Mouse (Mus musculus) forebrain, embryonic 14.5 days (tissue): ENCODE measurements around the gene Slc39a5. TPM values are rescaled to one million over a fixed set of nuclear protein-coding genes. Genes with fewer than 3 reads are reported as not detected.

Source experiments
- ATAC-seq: fragments of 200-750 bp; cut with Nextera tagmentation; 2 replicates; pipeline ENCODE4 v1.8.0; 2017; ENCODE audit warnings: mild to moderate bottlenecking, moderate library complexity
- DNase-seq: peaks from one replicate; pipeline ENCODE4 v3.0.0-alpha.2; 2015; ENCODE audit warnings: low spot score
- H3K27ac ChIP-seq: fragments of 300-500 bp; sonication (generic); 2 replicates; pipeline ENCODE4 v1.5.1; 2014; ENCODE audit warnings: low read depth, mild to moderate bottlenecking, control low read depth, low read length, moderate library complexity
- H3K27me3 ChIP-seq: fragments of 300-500 bp; sonication (generic); replicated peaks from 2 replicates; pipeline ENCODE4 v1.6.1; 2014; ENCODE audit warnings: low read length, control low read depth, mixed read lengths; ENCODE audit not compliant: control insufficient read depth, insufficient read depth
- H3K36me3 ChIP-seq: fragments of 300-500 bp; sonication (generic); 2 replicates; pipeline ENCODE4 v1.6.1; 2014; ENCODE audit warnings: low read length, control low read depth; ENCODE audit not compliant: control insufficient read depth, insufficient read depth
- H3K4me1 ChIP-seq: fragments of 300-500 bp; sonication (generic); 2 replicates; pipeline ENCODE4 v1.6.1; 2014; ENCODE audit warnings: antibody characterized with exemption, low read length, control low read depth; ENCODE audit not compliant: control insufficient read depth, insufficient read depth
- H3K4me2 ChIP-seq: fragments of 300-500 bp; sonication (generic); 2 replicates; pipeline ENCODE4 v1.6.1; 2014; ENCODE audit warnings: mild to moderate bottlenecking, control low read depth, low read length
- H3K4me3 ChIP-seq: fragments of 300-500 bp; sonication (generic); 2 replicates; pipeline ENCODE4 v1.5.1; 2014; ENCODE audit warnings: low read depth, low read length, control low read depth
- H3K9ac ChIP-seq: fragments of 300-500 bp; sonication (generic); 2 replicates; pipeline ENCODE4 v1.6.1; 2014; ENCODE audit warnings: mild to moderate bottlenecking, low read length, control low read depth, moderate library complexity
- H3K9me3 ChIP-seq: fragments of 300-500 bp; sonication (generic); replicated peaks from 2 replicates; pipeline ENCODE4 v1.6.1; 2016; ENCODE audit warnings: low read length, control low read depth, mixed read lengths; ENCODE audit not compliant: control insufficient read depth
- WGBS: fragments of 180-500 bp; shearing (Covaris S2); extraction: QIAGEN DNeasy Blood & Tissue Kit; methylation state at CpG from one replicate; pipeline ENCODE4 v1.1.7; 2014; 5-methylcytosine and 5-hydroxymethylcytosine counted together
- polyA plus RNA-seq: library from polyadenylated mRNA; unstranded; fragments of >200 nt; fragmentation: Nextera tagmentation; extraction: Ambion mirVana; gene quantifications from 2 replicates; pipeline ENCODE4 v1.2.1, GENCODE M21; 2014

The Slc39a5 gene
- polyA plus RNA-seq, 1 experiment from 2014 or later: not detected

GRCm38 (mm10) chr10:128435186-128435823 lies 34.3 kb upstream of the Slc39a5 start:
- no peaks in the 10 kb centered on the region for H3K4me1 ChIP-seq
- H3K4me2 ChIP-seq: no peak overlapping the region
- 77% methylated on average over 17 of the region's 17 CpGs for WGBS
- no peaks in the 10 kb centered on the region for H3K9me3 ChIP-seq
- no peak overlapping the region for H3K9ac ChIP-seq
- H3K27ac ChIP-seq: no peak overlapping the region
- H3K4me3 ChIP-seq: no peak overlapping the region
- ATAC-seq (no peak), DNase-seq (peak; percentile 13)
- H3K36me3 ChIP-seq: peaks cover 86% of the 10 kb centered on the region
- no peaks in the 10 kb centered on the region for H3K27me3 ChIP-seq

DNA sequence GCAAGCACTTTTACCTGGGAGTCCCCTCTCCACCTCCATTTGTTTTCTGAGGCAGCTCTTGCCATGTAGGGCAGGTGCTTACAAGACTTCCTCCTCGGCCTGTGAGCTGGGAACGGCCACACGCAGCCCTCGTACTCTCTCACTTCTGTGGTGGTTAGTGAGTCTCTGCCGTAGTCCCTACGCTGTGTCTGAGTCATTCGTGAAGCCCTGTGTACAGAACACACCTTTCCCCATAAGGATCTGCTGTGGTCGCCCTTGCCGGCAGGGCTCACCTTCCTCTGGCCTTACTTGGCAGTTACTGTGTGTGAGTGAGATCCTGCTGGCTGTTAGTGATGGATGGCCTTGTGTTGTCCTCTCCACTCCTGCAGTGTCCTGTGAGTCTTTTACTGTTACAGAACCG lies 33.7 kb upstream of the Slc39a5 start:
- Histone ChIP-seq H3K36me3 (peaks cover 86% of the 10 kb centered on the region), H3K27ac (no peak overlapping the region), H3K4me1 (no peaks in the 10 kb centered on the region), H3K4me3 (no peak overlapping the region), H3K27me3 (no peaks in the 10 kb centered on the region), H3K9ac (no peak overlapping the region), H3K4me2 (no peak overlapping the region), H3K9me3 (no peaks in the 10 kb centered on the region)
- ATAC-seq (no peak), DNase-seq (no peak)
- WGBS: 88% methylated on average over 10 of the region's 10 CpGs

DNA sequence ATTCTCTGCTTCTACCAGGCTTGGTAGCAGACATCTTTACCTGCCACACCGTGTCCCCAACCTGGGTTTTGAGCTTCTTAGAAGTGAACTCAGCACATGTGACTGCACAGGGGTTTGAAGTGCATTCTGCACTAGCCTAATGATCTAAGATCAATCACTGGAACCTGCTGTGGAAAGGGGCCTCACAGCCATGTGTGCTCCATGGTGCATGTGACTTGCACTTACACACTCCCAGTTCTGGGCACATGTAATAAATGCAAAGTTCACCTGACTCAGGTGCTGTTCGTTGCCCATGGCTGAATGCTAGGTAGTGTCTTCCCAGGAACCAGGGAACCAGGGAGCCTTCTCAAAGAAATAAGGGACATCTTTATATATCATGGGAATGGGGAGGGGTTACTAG lies 32.4 kb upstream of the Slc39a5 start:
- Histone ChIP-seq H3K9me3 (no peaks in the 10 kb centered on the region), H3K4me1 (no peaks in the 10 kb centered on the region), H3K36me3 (peaks cover 86% of the 10 kb centered on the region), H3K9ac (no peak overlapping the region), H3K27ac (no peak overlapping the region), H3K4me2 (no peak overlapping the region), H3K27me3 (no peaks in the 10 kb centered on the region), H3K4me3 (no peak overlapping the region)
- DNase-seq (no peak), ATAC-seq (no peak)
- 92% methylated on average over 2 of the region's 2 CpGs for WGBS

DNA sequence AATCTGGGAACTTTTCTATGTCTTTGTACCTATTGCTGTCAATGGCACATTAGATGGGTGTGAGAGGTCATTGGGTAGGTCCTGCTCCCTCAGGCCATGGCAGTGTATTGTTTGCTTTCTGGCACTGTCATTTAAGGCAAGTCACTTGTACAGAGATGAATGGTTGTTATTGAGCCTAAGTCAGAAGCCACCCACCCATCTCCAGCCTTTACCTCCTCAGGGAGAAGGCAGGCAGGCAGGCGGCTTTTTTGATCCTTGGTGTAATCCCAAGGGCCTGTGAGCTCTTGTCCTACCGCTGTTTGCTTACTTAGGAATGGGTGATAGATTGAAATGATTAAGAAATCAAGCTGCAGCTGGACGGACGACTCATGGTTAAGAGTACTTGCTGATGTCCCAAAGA lies 28.4 kb upstream of the Slc39a5 start:
- Histone ChIP-seq H3K27ac (no peak overlapping the region), H3K9me3 (no peaks in the 10 kb centered on the region), H3K4me2 (no peak overlapping the region), H3K4me1 (no peaks in the 10 kb centered on the region), H3K4me3 (no peak overlapping the region), H3K9ac (no peak overlapping the region), H3K36me3 (peaks cover 76% of the 10 kb centered on the region), H3K27me3 (no peaks in the 10 kb centered on the region)
- DNase-seq (no peak), ATAC-seq (no peak)
- 92% methylated on average over 4 of the region's 4 CpGs for WGBS

- Histone ChIP-seq H3K36me3 (peaks cover 76% of the 10 kb centered on the region), H3K4me2 (no peak overlapping the region), H3K27me3 (no peaks in the 10 kb centered on the region), H3K27ac (no peak overlapping the region), H3K9me3 (no peaks in the 10 kb centered on the region), H3K9ac (no peak overlapping the region), H3K4me3 (no peak overlapping the region), H3K4me1 (no peaks in the 10 kb centered on the region)
- 91% methylated on average over 5 of the region's 5 CpGs for WGBS
- ATAC-seq: no peak
- no peak for DNase-seq
Measured at GRCm38 (mm10) chr10:128429052-128429451, 28.0 kb upstream of the Slc39a5 start.

- Histone ChIP-seq H3K4me1 (no peaks in the 10 kb centered on the region), H3K4me2 (no peak overlapping the region), H3K27ac (no peak overlapping the region), H3K9ac (no peak overlapping the region), H3K4me3 (no peak overlapping the region), H3K9me3 (no peaks in the 10 kb centered on the region), H3K36me3 (peaks cover 83% of the 10 kb centered on the region), H3K27me3 (no peaks in the 10 kb centered on the region)
- 94% methylated on average over 3 of the region's 3 CpGs for WGBS
- no peak for DNase-seq
- ATAC-seq: no peak
Measured at GRCm38 (mm10) chr10:128425260-128425659, 24.2 kb upstream of the Slc39a5 start.

- DNase-seq: no peak
- 81% methylated on average over 7 of the region's 7 CpGs for WGBS
- Histone ChIP-seq H3K4me2 (no peak overlapping the region), H3K4me3 (no peak overlapping the region), H3K9me3 (no peaks in the 10 kb centered on the region), H3K27ac (no peak overlapping the region), H3K36me3 (peaks cover 80% of the 10 kb centered on the region), H3K4me1 (no peaks in the 10 kb centered on the region), H3K27me3 (no peaks in the 10 kb centered on the region), H3K9ac (no peak overlapping the region)
- ATAC-seq: no peak
Measured at GRCm38 (mm10) chr10:128424604-128425003, 23.6 kb upstream of the Slc39a5 start.

GRCm38 (mm10) chr10:128422426-128422825 lies 21.4 kb upstream of the Slc39a5 start:
- H3K4me2 ChIP-seq: no peak overlapping the region
- ATAC-seq (no peak), DNase-seq (no peak)
- H3K9ac ChIP-seq: no peak overlapping the region
- H3K27me3 ChIP-seq: no peaks in the 10 kb centered on the region
- no peaks in the 10 kb centered on the region for H3K4me1 ChIP-seq
- H3K36me3 ChIP-seq: peaks cover 80% of the 10 kb centered on the region
- 93% methylated on average over 5 of the region's 5 CpGs for WGBS
- no peak overlapping the region for H3K27ac ChIP-seq
- H3K9me3 ChIP-seq: no peaks in the 10 kb centered on the region
- H3K4me3 ChIP-seq: no peak overlapping the region

DNA sequence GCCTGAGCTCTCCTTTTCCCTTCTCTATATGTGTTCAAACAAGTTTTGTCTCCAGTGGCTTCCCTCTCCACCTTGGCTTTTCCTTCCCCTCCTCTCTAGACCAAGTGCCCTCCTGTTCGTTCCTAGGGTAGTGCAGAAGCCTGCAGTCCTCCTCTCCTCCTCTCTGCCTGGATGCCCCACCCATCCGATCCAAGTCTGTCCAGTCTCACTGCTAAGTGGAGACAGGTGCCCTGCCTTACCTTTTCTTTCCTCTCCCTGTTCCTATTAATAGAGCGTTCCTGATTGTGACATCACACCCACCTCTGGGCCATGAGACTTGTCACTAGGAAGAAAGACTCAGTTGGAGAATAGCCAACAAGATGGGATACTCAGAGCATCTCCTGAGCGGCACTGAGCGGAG lies 13.8 kb upstream of the Slc39a5 start:
- DNase-seq (no peak), ATAC-seq (no peak)
- Histone ChIP-seq H3K4me2 (no peak overlapping the region), H3K36me3 (peaks cover 54% of the 10 kb centered on the region), H3K4me3 (no peak overlapping the region), H3K9ac (no peak overlapping the region), H3K27ac (no peak overlapping the region), H3K27me3 (no peaks in the 10 kb centered on the region), H3K4me1 (peaks cover 21% of the 10 kb centered on the region), H3K9me3 (no peaks in the 10 kb centered on the region)
- WGBS: 88% methylated on average over 5 of the region's 5 CpGs
